Mouse (Mus musculus) adrenal gland, postnatal 25 days (tissue): ENCODE results near the gene Mug1. TPM values are rescaled to one million over a fixed set of nuclear protein-coding genes. Genes with fewer than 3 reads are reported as not detected.
"Not testable (repeated sequence)": the region's sequence is repeated elsewhere in the genome, so short reads cannot be mapped to it uniquely, and the experiment has no call there.

ENCODE experiments used
- DNase-seq: peaks from one replicate; pipeline ENCODE4 v3.0.0; 2021; ENCODE audit warnings: mixed read lengths
- long read RNA-seq: library from polyadenylated mRNA; stranded (forward); transcript quantifications from one replicate; pipeline ENCODE4 v2.0.0, GENCODE M21; 2021
- total RNA-seq: library from RNA; stranded (reverse); gene quantifications from 2 replicates; pipeline ENCODE4 v1.2.3, GENCODE M21; 2021

The Mug1 gene
- total RNA-seq, result 2.8 and 28.7 TPM in 2 replicates
- long read RNA-seq, partial matches to known transcripts, result 435 of 462 reads
- long read RNA-seq, other reads (novel, unspliced or antisense), result 27 of 462 reads

DNA sequence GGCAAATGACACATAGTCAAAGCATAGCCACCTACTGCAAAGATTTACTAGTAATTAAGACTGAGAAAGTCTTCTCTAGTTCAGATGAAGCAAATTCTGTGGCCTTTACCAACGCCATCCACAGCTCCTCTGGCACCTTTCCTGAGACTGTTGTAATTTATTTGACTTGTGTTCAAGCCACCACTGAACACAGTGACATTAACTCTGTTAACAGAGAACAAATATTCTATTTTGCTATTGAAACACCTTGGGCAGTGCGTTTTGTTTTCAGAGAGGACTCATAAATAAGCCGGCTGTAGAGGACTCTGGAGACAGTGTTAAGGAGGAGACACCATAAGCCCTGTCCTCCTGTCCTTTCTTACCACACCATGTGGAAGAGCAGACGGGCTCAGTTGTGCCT is at the start of gene Mug1:
TSS of gene Mug1 (plus strand) at position 271 of the 400 bp plus-strand sequence.
- DNase-seq, result not testable (repeated sequence)

DNA sequence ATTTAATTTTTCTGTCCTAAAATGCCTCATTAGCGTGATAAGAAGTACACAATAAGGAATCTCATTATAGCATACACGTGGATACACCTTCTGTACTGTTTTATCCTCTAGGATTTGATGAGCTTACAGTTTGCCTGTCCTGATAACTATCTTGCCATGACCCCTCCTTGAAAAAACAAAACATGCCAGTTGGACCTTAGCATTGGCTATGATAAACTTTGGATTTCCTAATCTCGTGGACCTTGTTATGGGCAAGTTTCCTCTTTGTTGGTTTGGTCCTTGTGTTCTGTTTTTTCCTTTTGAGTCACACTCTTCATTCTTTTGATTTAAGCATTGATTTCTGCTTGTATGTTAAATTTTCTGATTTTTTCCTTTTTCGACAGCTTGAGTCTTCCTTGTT is 10.3 kb upstream of the Mug1 start:
- DNase-seq, result no peak

DNA sequence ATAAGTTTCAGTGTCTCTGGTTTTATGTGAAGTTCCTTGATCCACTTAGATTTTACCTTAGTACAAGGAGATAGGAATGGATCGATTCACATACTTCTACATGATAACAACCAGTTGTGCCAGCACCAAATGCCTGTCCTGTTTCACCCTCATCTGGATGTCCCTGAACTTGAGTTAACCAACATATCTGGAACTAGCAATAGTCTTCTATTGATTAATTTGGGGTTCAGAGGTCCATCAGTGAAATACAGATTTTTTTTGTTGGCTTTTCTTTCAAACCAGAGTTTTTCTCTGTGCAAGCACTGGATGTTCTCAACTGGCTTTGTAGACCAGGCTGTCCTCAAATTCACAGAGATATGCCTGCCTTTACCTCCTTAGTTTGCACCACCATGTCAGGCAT is 2.0 kb upstream of the Mug1 start:
- no peak for DNase-seq

DNA sequence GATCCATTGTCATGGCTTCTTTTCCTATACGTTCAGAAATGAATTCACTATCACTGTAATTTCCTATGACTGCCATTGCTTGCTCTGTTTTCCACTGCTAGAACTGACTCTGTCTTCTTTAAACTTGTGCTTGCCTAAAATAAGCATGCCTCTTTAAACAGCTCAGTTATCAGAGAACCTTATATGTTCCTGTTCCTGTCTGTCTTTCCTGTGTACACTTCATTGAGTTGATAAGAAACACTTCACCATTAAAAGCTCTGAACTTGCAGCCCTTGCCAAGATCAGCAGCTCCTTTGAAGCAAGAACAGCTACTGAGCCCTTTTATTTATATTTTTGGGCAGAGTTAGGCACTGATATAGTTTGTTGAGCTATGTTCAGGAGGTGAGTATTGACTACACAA is 10.0 kb downstream of the Mug1 start:
- no peak for DNase-seq

Other genes starting within 250 kb of the Mug1 start
- 3.7 and 4.6 TPM in 2 replicates for gene A2m, start 203.2 kb upstream of the Mug1 start, total RNA-seq
- gene Gm7298, start 105.6 kb upstream of the Mug1 start, total RNA-seq, result 3.8 and 4.7 TPM in 2 replicates
- 0.61 and 3.8 TPM in 2 replicates for gene Mug2, start 168.2 kb downstream of the Mug1 start, total RNA-seq